ENCODE assay signal across 9 mouse cellular contexts in the genomic region with DNA sequence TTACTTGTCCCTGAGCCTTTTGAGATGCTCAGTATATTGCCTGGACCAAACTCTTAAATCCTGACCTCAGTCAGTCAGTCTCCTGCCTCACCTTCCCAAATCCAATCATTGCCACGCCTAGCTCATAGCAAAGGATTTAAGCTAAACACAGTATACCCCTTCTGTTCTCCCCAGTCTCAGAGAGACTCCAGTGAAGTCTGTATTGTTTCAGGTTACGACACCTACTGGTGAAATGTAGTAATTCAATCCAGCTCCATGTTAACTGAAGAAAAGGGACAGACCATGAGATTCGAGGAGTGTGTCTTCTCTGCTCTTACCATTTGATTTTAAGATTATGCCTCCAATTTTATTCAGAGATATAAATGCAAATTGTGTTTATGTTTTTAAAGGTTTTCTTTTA.
DNase-seq lines count a peak whose midpoint lies in the region; ATAC-seq and TF ChIP-seq lines count a peak whose summit lies in the region.
"Had no signal": no experiment of that assay in that cellular context is flagged by ENCODE, and none has a peak within 500 bp of the region (broad histone marks: within the 10 kb centered on the region; RNA-seq: fewer than 3 reads in every experiment).

No protein-coding gene starts in this region.

- no peak overlapping the region for H3K4me2 ChIP-seq in hindbrain, embryonic 16.5 days (ENCODE audit: low read length)
- H3K4me2 ChIP-seq: heart, embryonic 13.5 days had no signal

- H3K36me3 ChIP-seq in hindbrain, embryonic 16.5 days (ENCODE audit: control insufficient read depth, insufficient read depth, low read length): no peaks in the 10 kb centered on the region

- no peaks in the 10 kb centered on the region for H3K9me3 ChIP-seq in hindbrain, embryonic 16.5 days (ENCODE audit: control insufficient read depth, low read length)
- H3K9me3 ChIP-seq: heart, embryonic 13.5 days had no signal

- H3K27me3 ChIP-seq in hindbrain, embryonic 16.5 days (replicated peaks; ENCODE audit: control insufficient read depth, insufficient read depth, low read length): no peaks in the 10 kb centered on the region
- H3K27me3 ChIP-seq: heart, embryonic 13.5 days had no signal

- no peak overlapping the region for H3K9ac ChIP-seq in hindbrain, embryonic 16.5 days (ENCODE audit: low read depth, low read length)
- H3K9ac ChIP-seq: heart, embryonic 13.5 days had no signal

- no peaks in the 10 kb centered on the region; the same call in 1 of the 2 replicates for H3K4me1 ChIP-seq in lung, adult 2 months (ENCODE audit: control insufficient read depth, insufficient read depth, low read length)
- peaks cover 7% of the 10 kb centered on the region; the same call in 1 of the 2 replicates for H3K4me1 ChIP-seq in hindbrain, embryonic 16.5 days (ENCODE audit: control insufficient read depth, insufficient read depth, low read depth, low read length)

- DNase-seq in lung, adult 2 months: no peak
- DNase-seq in lung, adult 18-20 months: no peak
- peak; percentile 86 for DNase-seq in R1 (ENCODE audit: low read depth, low spot score)
- peak; percentile 73 for DNase-seq in mesoderm, embryonic 11.5 days (ENCODE audit: low read depth, low spot score)
- DNase-seq in spleen, postnatal 14 days (ENCODE audit: low spot score in 2 of 2): no peak

- H3K4me3 ChIP-seq in lung, adult 2 months (replicated peaks; ENCODE audit: extremely low read depth, low read depth, low read length): no peak overlapping the region
- H3K4me3 ChIP-seq in hindbrain, embryonic 16.5 days (ENCODE audit: low read length): no peak overlapping the region
- H3K4me3 ChIP-seq: heart, embryonic 13.5 days; myocyte had no signal

- no peak overlapping the region for H3K27ac ChIP-seq in hindbrain, embryonic 16.5 days (ENCODE audit: low read depth, low read length)
- H3K27ac ChIP-seq: heart, embryonic 13.5 days had no signal

- 14% methylated on average over 3 of the region's 3 CpGs for WGBS in lung, adult 2 months
- WGBS in hindbrain, embryonic 16.5 days: 16% methylated on average over 3 of the region's 3 CpGs

- no peak for TF ChIP-seq POLR2A in lung, adult 2 months (IDR thresholded peaks at IDR 0.05; ENCODE audit: borderline replicate concordance, extremely low read depth, low read depth, low read length)

- peak; percentile 80 for ATAC-seq in common myeloid progenitor, adult 5-6 weeks (replicated peaks; ENCODE audit: low read depth, poor library complexity, severe bottlenecking)
- ATAC-seq in hindbrain, embryonic 16.5 days: peak; percentile 72; the same call in 1 of the 2 replicates

- TF ChIP-seq CTCF in lung, adult 2 months (IDR thresholded peaks at IDR 0.05; ENCODE audit: insufficient read depth, low read length): peak; percentile 24; the same call in 1 of the 2 replicates

Comparison
In these comparisons a context has a peak if more than half of its experiments do, and no peak if none do; other contexts are left out.
1. DNase-seq: peak in R1 (single experiment) and mesoderm, embryonic 11.5 days (single experiment); none in lung, adult 2 months (single experiment), lung, adult 18-20 months (0 of 2) and spleen, postnatal 14 days (0 of 2).